7 mouse cellular contexts compared by ENCODE assay signal in genomic region chr17:24559146-24559545, GRCm38 (mm10). TPM values are rescaled to one million over a fixed set of nuclear protein-coding genes. Genes with fewer than 3 reads are reported as not detected.
DNase-seq lines count a peak whose midpoint lies in the region; ATAC-seq and TF ChIP-seq lines count a peak whose summit lies in the region.

No protein-coding gene starts in this region.

- no peaks in the 10 kb centered on the region for H3K27me3 ChIP-seq in embryonic facial prominence, embryonic 11.5 days (ENCODE audit: control insufficient read depth, insufficient read depth, low read length)
- H3K27me3 ChIP-seq in forebrain, postnatal 0 days (ENCODE audit: insufficient read depth, low read length): no peaks in the 10 kb centered on the region
- H3K27me3 ChIP-seq in hindbrain, embryonic 10.5 days (ENCODE audit: insufficient read depth, poor library complexity, severe bottlenecking): no peaks in the 10 kb centered on the region
- H3K27me3 ChIP-seq in liver, embryonic 16.5 days (ENCODE audit: control insufficient read depth, insufficient read depth, low read depth, low read length): no peaks in the 10 kb centered on the region
- no peaks in the 10 kb centered on the region for H3K27me3 ChIP-seq in stomach, embryonic 15.5 days (replicated peaks)

- H3K4me3 ChIP-seq in embryonic facial prominence, embryonic 11.5 days (ENCODE audit: low read depth, low read length): no peak overlapping the region
- no peak overlapping the region for H3K4me3 ChIP-seq in forebrain, postnatal 0 days (ENCODE audit: low read depth, low read length)
- peak overlapping the region; percentile 29 for H3K4me3 ChIP-seq in hindbrain, embryonic 10.5 days
- H3K4me3 ChIP-seq in liver, embryonic 16.5 days (ENCODE audit: low read depth, low read length): no peak overlapping the region
- H3K4me3 ChIP-seq in stomach, embryonic 15.5 days (replicated peaks): no peak overlapping the region

- 0 out of 2 replicates have a peak overlapping the region, but pooled peaks have one; percentile 6 for H3K9ac ChIP-seq in embryonic facial prominence, embryonic 11.5 days (replicated peaks; ENCODE audit: low read length)
- H3K9ac ChIP-seq in forebrain, postnatal 0 days: no peak overlapping the region
- H3K9ac ChIP-seq in liver, embryonic 16.5 days (ENCODE audit: low read depth, low read length): no peak overlapping the region
- H3K9ac ChIP-seq in stomach, embryonic 15.5 days: no peak overlapping the region

- no peak for DNase-seq in embryonic facial prominence, embryonic 11.5 days (ENCODE audit: low spot score)
- no peak for DNase-seq in forebrain, postnatal 0 days
- peak; percentile 18 for DNase-seq in hindbrain, embryonic 10.5 days (ENCODE audit: low spot score)
- no peak for DNase-seq in ovary, postnatal 14 days (ENCODE audit: low spot score)

- ATAC-seq in embryonic facial prominence, embryonic 11.5 days (replicated peaks; ENCODE audit: insufficient number of reproducible peaks, low FRiP score, low TSS enrichment, low read depth): peak; percentile 64
- ATAC-seq in forebrain, postnatal 0 days: peak; percentile 56
- 0 out of 2 replicates have a peak, but pooled peaks have one; percentile 11 for ATAC-seq in liver, embryonic 16.5 days (ENCODE audit: low read depth)
- peak; percentile 57; the same call in 1 of the 2 replicates for ATAC-seq in stomach, embryonic 15.5 days (ENCODE audit: insufficient read depth, low FRiP score, low read depth)
- ATAC-seq in frontal cortex, adult (ENCODE audit: low TSS enrichment): no peak

- H3K9me3 ChIP-seq in embryonic facial prominence, embryonic 11.5 days (replicated peaks; ENCODE audit: control insufficient read depth, low read length): no peaks in the 10 kb centered on the region
- no peaks in the 10 kb centered on the region for H3K9me3 ChIP-seq in forebrain, postnatal 0 days (ENCODE audit: low read length)
- no peaks in the 10 kb centered on the region for H3K9me3 ChIP-seq in hindbrain, embryonic 10.5 days
- H3K9me3 ChIP-seq in liver, embryonic 16.5 days (replicated peaks; ENCODE audit: control insufficient read depth, low read length): no peaks in the 10 kb centered on the region
- H3K9me3 ChIP-seq in stomach, embryonic 15.5 days: no peaks in the 10 kb centered on the region

- no peak overlapping the region for H3K4me2 ChIP-seq in embryonic facial prominence, embryonic 11.5 days (ENCODE audit: low read depth, low read length)
- H3K4me2 ChIP-seq in forebrain, postnatal 0 days (ENCODE audit: low read depth): no peak overlapping the region
- H3K4me2 ChIP-seq in liver, embryonic 16.5 days (ENCODE audit: low read depth, low read length): no peak overlapping the region
- 0 out of 2 replicates have a peak overlapping the region, but pooled peaks have one; percentile 1 for H3K4me2 ChIP-seq in stomach, embryonic 15.5 days

- no peak for TF ChIP-seq CTCF in forebrain, postnatal 0 days (IDR thresholded peaks at IDR 0.05; ENCODE audit: low read depth)

- H3K27ac ChIP-seq in embryonic facial prominence, embryonic 11.5 days (replicated peaks; ENCODE audit: low read depth, low read length): peak overlapping the region; percentile 52; the same call in 1 of the 2 replicates
- H3K27ac ChIP-seq in forebrain, postnatal 0 days (ENCODE audit: low read depth, low read length): peak overlapping the region; percentile 72
- H3K27ac ChIP-seq in hindbrain, embryonic 10.5 days: peak overlapping the region; percentile 86
- 0 out of 2 replicates have a peak overlapping the region, but pooled peaks have one; percentile 8 for H3K27ac ChIP-seq in liver, embryonic 16.5 days (ENCODE audit: low read length)
- H3K27ac ChIP-seq in stomach, embryonic 15.5 days: peak overlapping the region; percentile 81

- WGBS in embryonic facial prominence, embryonic 11.5 days: 58% methylated on average over 3 of the region's 3 CpGs
- WGBS in forebrain, postnatal 0 days: 38% methylated on average over 3 of the region's 3 CpGs
- 59% methylated on average over 3 of the region's 3 CpGs for WGBS in hindbrain, embryonic 10.5 days
- WGBS in liver, embryonic 16.5 days (ENCODE audit: insufficient replicate concordance): 47% methylated on average over 3 of the region's 3 CpGs
- WGBS in stomach, embryonic 15.5 days: 47% methylated on average over 3 of the region's 3 CpGs

- no peaks in the 10 kb centered on the region; the same call in 1 of the 2 replicates for H3K36me3 ChIP-seq in embryonic facial prominence, embryonic 11.5 days (replicated peaks; ENCODE audit: control insufficient read depth, insufficient read depth, low read depth, low read length)
- H3K36me3 ChIP-seq in forebrain, postnatal 0 days (ENCODE audit: insufficient read depth): 0 out of 2 replicates have a peak, but pooled peaks cover 3% of the 10 kb centered on the region
- peaks cover 7% of the 10 kb centered on the region; the same call in 1 of the 2 replicates for H3K36me3 ChIP-seq in hindbrain, embryonic 10.5 days
- H3K36me3 ChIP-seq in liver, embryonic 16.5 days (ENCODE audit: control insufficient read depth, insufficient read depth): no peaks in the 10 kb centered on the region
- no peaks in the 10 kb centered on the region for H3K36me3 ChIP-seq in stomach, embryonic 15.5 days

- no peaks in the 10 kb centered on the region for H3K4me1 ChIP-seq in embryonic facial prominence, embryonic 11.5 days (ENCODE audit: control insufficient read depth, insufficient read depth, low read length)
- peaks cover 5% of the 10 kb centered on the region; the same call in 1 of the 2 replicates for H3K4me1 ChIP-seq in forebrain, postnatal 0 days (ENCODE audit: insufficient read depth)
- peaks cover 26% of the 10 kb centered on the region for H3K4me1 ChIP-seq in hindbrain, embryonic 10.5 days (replicated peaks)
- H3K4me1 ChIP-seq in liver, embryonic 16.5 days (ENCODE audit: control insufficient read depth, low read depth, low read length): no peaks in the 10 kb centered on the region
- peaks cover 35% of the 10 kb centered on the region for H3K4me1 ChIP-seq in stomach, embryonic 15.5 days

RNA-seq across cellular contexts. Expression of gene Pkd1, which starts 9.5 kb away (rescaled TPM):
- polyA plus RNA-seq in embryonic facial prominence, embryonic 11.5 days (2014; fragmentation: Nextera tagmentation; extraction: Ambion mirVana): 9.6 and 16.6 TPM in 2 replicates
- total RNA-seq in forebrain, postnatal 0 days (2014; rRNA removed): 48.9 and 58.8 TPM in 2 replicates
- polyA plus RNA-seq in forebrain, postnatal 0 days (2015; fragmentation: Nextera tagmentation; extraction: Ambion mirVana): 4.9 and 8.9 TPM in 2 replicates
- 11.9 and 21.7 TPM in 2 replicates for polyA plus RNA-seq in hindbrain, embryonic 10.5 days (2016; fragmentation: Nextera tagmentation; extraction: Ambion mirVana)
- 2.7 and 4.0 TPM in 2 replicates for polyA plus RNA-seq in liver, embryonic 16.5 days (2015; fragmentation: Nextera tagmentation; extraction: Ambion mirVana)
- 27.3 and 29.0 TPM in 2 replicates for polyA plus RNA-seq in stomach, embryonic 15.5 days (2015; fragmentation: Nextera tagmentation; extraction: Ambion mirVana)

RNA-seq across cellular contexts. Expression of gene Rab26, which starts 25.1 kb away (rescaled TPM):
- 1.4 and 1.8 TPM in 2 replicates for polyA plus RNA-seq in embryonic facial prominence, embryonic 11.5 days (2014; fragmentation: Nextera tagmentation; extraction: Ambion mirVana)
- total RNA-seq in forebrain, postnatal 0 days (2014; rRNA removed): 5.0 and 7.1 TPM in 2 replicates
- 10.1 and 12.4 TPM in 2 replicates for polyA plus RNA-seq in forebrain, postnatal 0 days (2015; fragmentation: Nextera tagmentation; extraction: Ambion mirVana)
- 1.8 and 3.0 TPM in 2 replicates for polyA plus RNA-seq in hindbrain, embryonic 10.5 days (2016; fragmentation: Nextera tagmentation; extraction: Ambion mirVana)
- polyA plus RNA-seq in liver, embryonic 16.5 days (2015; fragmentation: Nextera tagmentation; extraction: Ambion mirVana): 0.46 and 0.87 TPM in 2 replicates
- 8.3 and 11.6 TPM in 2 replicates for polyA plus RNA-seq in stomach, embryonic 15.5 days (2015; fragmentation: Nextera tagmentation; extraction: Ambion mirVana)

RNA-seq across cellular contexts. Expression of gene Traf7, which starts 31.4 kb away (rescaled TPM):
- polyA plus RNA-seq in embryonic facial prominence, embryonic 11.5 days (2014; fragmentation: Nextera tagmentation; extraction: Ambion mirVana): 86.1 and 88.2 TPM in 2 replicates
- total RNA-seq in forebrain, postnatal 0 days (2014; rRNA removed): 145 and 168 TPM in 2 replicates
- 81.4 and 82.0 TPM in 2 replicates for polyA plus RNA-seq in forebrain, postnatal 0 days (2015; fragmentation: Nextera tagmentation; extraction: Ambion mirVana)
- 93.6 and 96.4 TPM in 2 replicates for polyA plus RNA-seq in hindbrain, embryonic 10.5 days (2016; fragmentation: Nextera tagmentation; extraction: Ambion mirVana)
- polyA plus RNA-seq in liver, embryonic 16.5 days (2015; fragmentation: Nextera tagmentation; extraction: Ambion mirVana): 28.5 and 29.6 TPM in 2 replicates
- polyA plus RNA-seq in stomach, embryonic 15.5 days (2015; fragmentation: Nextera tagmentation; extraction: Ambion mirVana): 82.7 and 84.2 TPM in 2 replicates

Comparison
In these comparisons a context has a peak if more than half of its experiments do, and no peak if none do; other contexts are left out.
1. H3K27ac ChIP-seq: peak in every context shown above with its lines; median percentile 86 in hindbrain, embryonic 10.5 days; 81 in stomach, embryonic 15.5 days; 72 in forebrain, postnatal 0 days; 52 in embryonic facial prominence, embryonic 11.5 days; 8 in liver, embryonic 16.5 days.